Mouse (Mus musculus) forebrain, embryonic 11.5 days (tissue): Measurements from ENCODE around the gene Chaf1b. TPM values are rescaled to one million over a fixed set of nuclear protein-coding genes. Genes with fewer than 3 reads are reported as not detected.

Experiments
- ATAC-seq: fragments of 200-750 bp; cut with Nextera tagmentation; replicated peaks from 2 replicates; pipeline ENCODE4 v1.8.0; 2017; ENCODE audit warnings: moderate TSS enrichment; ENCODE audit not compliant: low FRiP score
- DNase-seq: peaks from one replicate; pipeline ENCODE4 v3.0.0-alpha.2; 2017; ENCODE audit warnings: low spot score
- H3K27ac ChIP-seq: fragments of 300-500 bp; sonication (generic); 2 replicates; pipeline ENCODE4 v1.5.1; 2014; ENCODE audit warnings: low read depth, low read length
- H3K27me3 ChIP-seq: fragments of 300-500 bp; sonication (generic); 2 replicates; pipeline ENCODE4 v1.6.1; 2014; ENCODE audit warnings: mild to moderate bottlenecking, low read length, mixed read lengths; ENCODE audit not compliant: control insufficient read depth, insufficient read depth
- H3K36me3 ChIP-seq: fragments of 300-500 bp; sonication (generic); 2 replicates; pipeline ENCODE4 v1.6.1; 2014; ENCODE audit warnings: mild to moderate bottlenecking, low read length, moderate library complexity, mixed read lengths; ENCODE audit not compliant: control insufficient read depth, insufficient read depth
- H3K4me1 ChIP-seq: fragments of 300-500 bp; sonication (generic); replicated peaks from 2 replicates; pipeline ENCODE4 v1.6.1; 2014; ENCODE audit warnings: low read length, mixed read lengths; ENCODE audit not compliant: control insufficient read depth, insufficient read depth
- H3K4me2 ChIP-seq: fragments of 300-500 bp; sonication (generic); 2 replicates; pipeline ENCODE4 v1.6.1; 2014; ENCODE audit warnings: low read depth, mild to moderate bottlenecking, low read length, moderate library complexity, mixed read lengths; ENCODE audit not compliant: severe bottlenecking
- H3K4me3 ChIP-seq: fragments of 300-500 bp; sonication (generic); 2 replicates; pipeline ENCODE4 v1.5.1; 2014; ENCODE audit warnings: low read depth, low read length
- H3K9ac ChIP-seq: fragments of 300-500 bp; sonication (generic); 2 replicates; pipeline ENCODE4 v1.6.1; 2014; ENCODE audit warnings: low read length
- H3K9me3 ChIP-seq: fragments of 300-500 bp; sonication (generic); 2 replicates; pipeline ENCODE4 v1.6.1; 2016; ENCODE audit warnings: low read length, mixed read lengths; ENCODE audit not compliant: control insufficient read depth
- WGBS: fragments of 180-500 bp; shearing (Covaris S2); extraction: QIAGEN DNeasy Blood & Tissue Kit; methylation state at CpG from one replicate; pipeline ENCODE4 v1.1.7; 2014; 5-methylcytosine and 5-hydroxymethylcytosine counted together
- polyA plus RNA-seq: library from polyadenylated mRNA; unstranded; fragments of >200 nt; fragmentation: Nextera tagmentation; extraction: Ambion mirVana; gene quantifications from 2 replicates; pipeline ENCODE4 v1.2.1, GENCODE M21; 2014

The Chaf1b gene
- polyA plus RNA-seq, 1 experiment from 2014 or later = 119 TPM

DNA sequence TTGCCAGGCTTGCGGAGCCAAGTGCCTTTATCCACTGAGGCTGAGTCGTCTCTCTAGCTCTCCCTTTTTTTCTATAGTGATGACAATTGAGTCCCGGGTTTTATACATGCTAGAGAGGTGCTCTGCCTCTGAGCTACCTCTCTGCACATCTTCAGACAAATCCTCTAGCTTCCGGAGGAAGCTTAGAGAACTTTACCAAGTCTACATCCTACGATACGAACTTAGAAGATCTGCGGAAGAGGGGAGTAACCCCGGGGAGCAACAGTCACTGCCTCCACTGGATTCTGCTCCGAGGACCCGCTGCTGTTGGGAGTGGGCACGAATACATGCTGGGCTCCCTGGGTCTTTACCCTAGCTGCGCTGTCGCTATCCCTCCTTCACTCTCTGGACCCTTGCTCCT, 50.9 kb downstream of the Chaf1b start:
- ATAC-seq (no peak), DNase-seq (no peak)
- Histone ChIP-seq H3K9ac (no peak overlapping the region), H3K27me3 (peaks cover 8% of the 10 kb centered on the region; the same call in 1 of the 2 replicates), H3K4me3 (no peak overlapping the region), H3K36me3 (no peaks in the 10 kb centered on the region), H3K4me2 (no peak overlapping the region), H3K4me1 (0 out of 2 replicates have a peak, but pooled peaks cover 2% of the 10 kb centered on the region), H3K9me3 (no peaks in the 10 kb centered on the region), H3K27ac (no peak overlapping the region)
- WGBS = 19% methylated on average over 13 of the region's 13 CpGs

DNA sequence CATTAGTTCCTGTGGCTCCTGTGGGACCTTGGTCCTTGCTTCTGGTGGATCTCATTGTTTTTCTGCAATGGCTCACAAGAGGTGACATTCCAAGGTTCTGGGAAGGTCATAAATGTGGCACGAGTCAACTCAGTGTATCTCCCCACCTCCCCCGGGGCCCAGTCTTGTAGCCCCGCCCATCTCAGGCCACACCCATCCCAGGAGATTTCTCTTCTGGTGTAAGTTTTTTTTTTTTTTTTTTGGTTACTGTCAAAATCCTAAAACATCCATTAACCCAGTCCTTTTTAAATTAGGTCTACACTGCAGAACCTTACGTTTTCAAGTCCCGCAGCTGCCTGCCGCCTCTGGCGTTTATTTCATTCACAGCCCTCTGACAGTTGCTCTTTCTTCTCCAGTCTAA, 51.3 kb downstream of the Chaf1b start:
- no peak overlapping the region for H3K4me3 ChIP-seq
- H3K9me3 ChIP-seq = no peaks in the 10 kb centered on the region
- ATAC-seq (no peak), DNase-seq (no peak)
- H3K4me2 ChIP-seq = no peak overlapping the region
- WGBS = 21% methylated on average over 7 of the region's 7 CpGs
- peaks cover 8% of the 10 kb centered on the region; the same call in 1 of the 2 replicates for H3K27me3 ChIP-seq
- H3K36me3 ChIP-seq = no peaks in the 10 kb centered on the region
- H3K27ac ChIP-seq = no peak overlapping the region
- no peak overlapping the region for H3K9ac ChIP-seq
- H3K4me1 ChIP-seq = 0 out of 2 replicates have a peak, but pooled peaks cover 2% of the 10 kb centered on the region

DNA sequence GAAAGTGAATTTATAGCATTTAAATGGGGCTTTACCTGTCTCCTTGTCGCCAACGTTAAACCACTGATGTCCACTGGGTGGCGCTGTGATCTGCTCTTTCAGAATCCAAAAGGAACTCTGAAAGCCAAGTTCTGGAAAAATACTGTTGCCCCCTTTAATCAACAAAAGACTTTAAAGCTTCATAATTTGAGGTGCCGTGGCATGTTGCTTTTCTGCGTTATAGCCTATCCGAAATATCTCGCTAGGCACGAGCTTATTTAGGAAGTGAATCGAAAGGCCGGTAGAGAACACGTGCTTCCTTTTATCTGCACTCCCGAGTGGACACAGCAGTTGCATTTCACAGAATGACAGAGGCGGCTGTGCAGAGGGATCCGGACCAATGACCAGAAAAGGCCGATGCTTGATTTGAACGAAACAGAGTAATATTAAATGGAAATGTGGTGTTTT, 54.7 kb downstream of the Chaf1b start:
- WGBS = 13% methylated on average over 16 of the region's 16 CpGs
- DNase-seq (peak; percentile 88), ATAC-seq (no peak)
- Histone ChIP-seq H3K27me3 (peaks cover 8% of the 10 kb centered on the region; the same call in 1 of the 2 replicates), H3K9ac (no peak overlapping the region), H3K4me2 (peak overlapping the region; percentile 49), H3K4me3 (peak overlapping the region; percentile 19; the same call in 1 of the 2 replicates), H3K9me3 (no peaks in the 10 kb centered on the region), H3K27ac (no peak overlapping the region), H3K4me1 (0 out of 2 replicates have a peak, but pooled peaks cover 2% of the 10 kb centered on the region), H3K36me3 (no peaks in the 10 kb centered on the region)

DNA sequence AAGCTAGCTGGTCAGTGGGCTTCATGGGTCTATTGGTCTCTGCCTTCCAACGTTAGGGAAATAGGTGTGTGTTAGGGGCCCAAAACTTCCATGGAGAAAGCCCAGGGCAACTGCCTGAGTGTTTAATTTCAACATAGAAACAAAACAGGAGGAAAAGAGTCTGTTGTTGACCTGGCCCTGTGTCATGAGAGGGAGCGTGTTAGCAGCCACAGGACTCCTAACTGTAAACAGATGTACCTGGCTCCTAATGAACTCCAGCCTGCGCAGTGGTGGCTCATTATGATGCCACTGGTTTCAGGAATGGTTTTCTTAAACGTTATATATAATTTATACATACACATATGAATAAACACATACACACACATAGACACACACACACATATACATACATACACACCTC, 56.3 kb downstream of the Chaf1b start:
- Histone ChIP-seq H3K27me3 (peaks cover 3% of the 10 kb centered on the region; the same call in 1 of the 2 replicates), H3K4me3 (no peak overlapping the region), H3K4me1 (0 out of 2 replicates have a peak, but pooled peaks cover 2% of the 10 kb centered on the region), H3K4me2 (no peak overlapping the region), H3K36me3 (no peaks in the 10 kb centered on the region), H3K9me3 (no peaks in the 10 kb centered on the region), H3K9ac (no peak overlapping the region), H3K27ac (no peak overlapping the region)
- ATAC-seq (no peak), DNase-seq (no peak)
- 83% methylated on average over 4 of the region's 4 CpGs for WGBS

DNA sequence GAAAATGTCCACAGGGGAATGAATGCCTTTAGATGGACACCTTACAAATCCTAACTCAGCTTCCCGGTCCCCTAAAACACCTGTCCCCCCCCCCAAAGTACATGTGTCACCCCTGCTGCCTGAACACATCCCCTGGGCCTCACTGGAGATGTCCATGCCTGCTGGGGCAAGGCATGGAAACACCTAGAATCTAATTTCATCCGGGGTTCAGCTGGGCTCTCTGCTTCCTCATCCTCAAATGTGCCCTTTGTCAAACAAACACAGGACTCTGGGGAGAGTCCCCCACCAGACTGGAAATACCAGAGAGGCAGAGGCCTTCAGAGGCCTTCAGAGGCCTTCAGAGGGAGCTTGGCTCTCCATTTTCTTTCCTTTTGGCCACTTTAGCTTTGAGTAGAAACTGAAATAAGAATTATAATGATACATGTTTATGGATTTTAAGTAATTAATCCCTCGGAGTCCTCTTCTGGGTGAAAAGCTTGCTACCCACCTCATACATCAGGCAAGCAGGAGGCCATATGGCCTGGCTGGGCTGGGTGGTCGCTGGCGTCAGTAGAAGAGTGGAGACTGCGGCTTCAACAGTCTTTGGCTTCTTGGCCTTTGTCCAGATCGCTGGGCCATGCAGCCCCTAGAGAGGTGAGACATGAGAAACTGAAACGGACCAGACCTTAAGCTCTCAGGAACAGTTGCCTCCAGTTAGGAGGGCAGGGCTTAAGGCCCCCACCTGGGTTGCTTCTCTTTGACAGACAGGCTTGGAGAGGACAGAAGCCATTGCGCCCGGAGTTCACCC, 58.3 kb downstream of the Chaf1b start:
- H3K4me3 ChIP-seq = no peak overlapping the region
- no peak overlapping the region for H3K4me2 ChIP-seq
- no peak overlapping the region for H3K9ac ChIP-seq
- no peak overlapping the region for H3K27ac ChIP-seq
- no peaks in the 10 kb centered on the region for H3K36me3 ChIP-seq
- WGBS = 89% methylated on average over 10 of the region's 10 CpGs
- no peaks in the 10 kb centered on the region for H3K9me3 ChIP-seq
- no peaks in the 10 kb centered on the region for H3K27me3 ChIP-seq
- DNase-seq (no peak), ATAC-seq (no peak)
- H3K4me1 ChIP-seq = 0 out of 2 replicates have a peak, but pooled peaks cover 2% of the 10 kb centered on the region

DNA sequence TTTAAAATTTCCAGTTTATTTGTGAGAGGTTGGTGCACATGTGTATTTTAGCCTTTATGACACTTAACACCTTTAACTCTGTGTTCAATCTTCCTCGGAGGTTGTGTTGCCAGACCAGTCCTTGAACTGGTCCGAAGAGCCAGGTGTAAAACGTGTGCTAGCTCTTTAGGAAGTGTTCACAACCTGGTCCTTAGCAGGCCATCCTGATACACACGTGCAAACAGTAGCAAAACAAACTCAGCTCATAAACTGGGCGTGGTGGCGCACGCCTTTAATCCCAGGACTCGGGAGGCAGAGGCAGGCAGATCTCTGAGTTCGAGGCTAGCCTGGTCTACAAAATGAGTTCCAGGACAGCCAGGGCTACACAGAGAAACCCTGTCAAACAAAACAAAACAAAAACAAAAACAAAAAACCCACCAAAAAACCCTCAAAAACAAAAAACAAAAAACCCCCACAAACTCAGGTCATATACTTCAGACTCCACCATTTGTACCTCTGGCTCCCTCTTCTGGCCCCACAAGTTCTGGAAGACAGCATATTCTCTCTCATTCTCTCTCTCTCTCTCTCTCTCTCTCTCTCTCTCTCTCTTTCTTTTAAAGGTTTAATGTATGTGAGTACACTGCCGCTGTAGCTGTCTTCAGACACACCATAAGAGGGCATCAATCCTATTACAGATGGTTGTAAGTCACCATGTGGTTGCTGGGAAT, 59.2 kb downstream of the Chaf1b start:
- no peak overlapping the region for H3K27ac ChIP-seq
- H3K4me3 ChIP-seq = no peak overlapping the region
- no peak overlapping the region for H3K9ac ChIP-seq
- no peak for DNase-seq
- 0 out of 2 replicates have a peak, but pooled peaks cover 2% of the 10 kb centered on the region for H3K4me1 ChIP-seq
- H3K9me3 ChIP-seq = no peaks in the 10 kb centered on the region
- no peaks in the 10 kb centered on the region for H3K27me3 ChIP-seq
- no peak overlapping the region for H3K4me2 ChIP-seq
- H3K36me3 ChIP-seq = no peaks in the 10 kb centered on the region
- no peak for ATAC-seq
- 91% methylated on average over 10 of the region's 10 CpGs for WGBS

DNA sequence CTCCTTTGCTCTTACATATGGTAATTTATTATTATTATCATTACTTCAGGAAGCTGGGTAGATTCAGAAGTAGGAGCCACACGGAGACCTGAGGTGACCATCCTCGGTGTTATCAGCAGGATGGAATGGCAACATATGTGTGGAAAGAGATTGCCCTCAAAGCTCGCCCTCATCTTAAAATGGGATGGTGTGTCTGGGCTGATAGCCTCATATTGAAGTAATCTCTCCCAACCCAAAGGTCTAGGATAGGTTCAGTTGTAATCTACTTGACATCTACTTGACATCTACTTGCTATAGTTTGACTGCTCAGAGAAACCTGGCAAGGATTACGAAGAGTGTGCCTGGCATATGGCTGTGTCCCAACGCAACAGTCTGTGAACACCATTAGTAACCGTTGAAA, 60.6 kb downstream of the Chaf1b start:
- H3K9me3 ChIP-seq = no peaks in the 10 kb centered on the region
- H3K4me3 ChIP-seq = no peak overlapping the region
- 86% methylated on average over 6 of the region's 6 CpGs for whole genome bisulfite sequencing
- no peaks in the 10 kb centered on the region for H3K27me3 ChIP-seq
- H3K4me2 ChIP-seq = no peak overlapping the region
- H3K27ac ChIP-seq = no peak overlapping the region
- H3K9ac ChIP-seq = no peak overlapping the region
- DNase-seq (no peak), ATAC-seq (no peak)
- no peaks in the 10 kb centered on the region for H3K4me1 ChIP-seq
- no peaks in the 10 kb centered on the region for H3K36me3 ChIP-seq

DNA sequence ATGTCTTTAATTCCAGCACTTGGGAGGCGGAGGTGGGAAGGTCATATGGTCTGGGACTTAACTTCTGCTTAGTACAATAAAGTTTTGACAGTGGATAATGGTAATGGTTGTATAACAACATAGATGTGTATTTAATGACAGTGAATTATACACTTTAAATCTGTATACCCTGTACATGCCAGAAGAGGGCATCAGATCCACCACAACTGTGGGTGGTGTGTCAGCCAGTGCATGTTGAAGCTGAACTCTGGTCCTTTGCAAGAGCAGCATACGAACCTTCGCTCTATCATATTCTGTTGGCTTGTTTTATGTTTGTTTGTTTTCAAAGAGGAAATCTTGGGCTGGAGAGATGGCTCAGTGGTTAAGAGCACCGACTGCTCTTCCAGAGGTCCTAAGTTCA, 63.7 kb downstream of the Chaf1b start:
- Histone ChIP-seq H3K4me2 (no peak overlapping the region), H3K4me1 (no peaks in the 10 kb centered on the region), H3K36me3 (no peaks in the 10 kb centered on the region), H3K4me3 (no peak overlapping the region), H3K9me3 (no peaks in the 10 kb centered on the region), H3K27ac (no peak overlapping the region), H3K9ac (no peak overlapping the region), H3K27me3 (no peaks in the 10 kb centered on the region)
- ATAC-seq = no peak
- no peak for DNase-seq
- WGBS = 89% methylated on average over 4 of the region's 4 CpGs
